Comparison of ENCODE assay signal across 9 mouse cellular contexts in the genomic region with DNA sequence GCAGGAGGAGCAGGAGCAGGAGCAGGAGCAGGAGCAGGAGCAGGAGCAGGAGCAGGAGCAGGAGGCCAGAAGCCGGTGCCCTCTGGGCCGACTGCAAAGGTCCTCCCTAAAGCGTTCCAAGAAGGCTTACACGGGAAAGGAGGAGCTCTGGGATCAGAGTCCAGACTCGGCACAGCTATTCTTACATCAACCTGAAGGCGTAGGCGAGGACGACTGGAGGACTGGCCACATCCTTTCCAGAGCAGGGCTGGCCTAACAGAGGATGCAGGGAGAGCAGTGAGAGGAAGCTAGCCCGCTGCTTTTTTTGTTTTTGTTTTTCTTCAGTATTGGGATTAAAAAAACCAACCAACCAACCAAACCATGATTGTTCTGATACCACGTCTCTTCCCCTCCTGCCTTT.
DNase-seq lines count a peak whose midpoint lies in the region; TF ChIP-seq lines count a peak whose summit lies in the region.
"Had no signal": no experiment of that assay in that cellular context is flagged by ENCODE, and none has a peak within 500 bp of the region (broad histone marks: within the 10 kb centered on the region; RNA-seq: fewer than 3 reads in every experiment).

No protein-coding gene starts in this region.

- H3K36me3 ChIP-seq in kidney, adult 2 months (ENCODE audit: control insufficient read depth, insufficient read depth, low read length) = no peaks in the 10 kb centered on the region

- no peaks in the 10 kb centered on the region for H3K27me3 ChIP-seq in kidney, adult 2 months (replicated peaks; ENCODE audit: control insufficient read depth, insufficient read depth, low read length)

- 50% methylated on average over 10 of the region's 10 CpGs for WGBS in kidney, adult 2 months

- no peak; the same call in 1 of the 2 replicates for TF ChIP-seq CTCF in kidney, adult 2 months (conservative IDR thresholded peaks at IDR 0.05; ENCODE audit: insufficient read depth, insufficient read length, low read depth, low read length)

- TF ChIP-seq POLR2A in kidney, adult 2 months (IDR thresholded peaks at IDR 0.05; ENCODE audit: low read depth, low read length) = no peak

- peak; percentile 51 for DNase-seq in adrenal gland, adult 2 months
- DNase-seq in adrenal gland, adult 18-20 months (ENCODE audit: low spot score in 2 of 2) = no peak
- DNase-seq in heart, adult 9 months (ENCODE audit: low spot score in 2 of 2) = peak; percentile 58 to 83
- DNase-seq in kidney, adult 2 months = peak; percentile 93
- DNase-seq in lung, postnatal 14 days = peak; percentile 49
- DNase-seq in cerebellum, adult 18-20 months = no peak
- no peak for DNase-seq in adipocyte (ENCODE audit: low spot score)
- no peak for DNase-seq in layer of hippocampus, postnatal 36 days
- DNase-seq: right cerebral cortex, adult 18-20 months had no signal

- H3K4me1 ChIP-seq in kidney, adult 2 months (ENCODE audit: control insufficient read depth, insufficient read depth, low read length) = peaks cover 13% of the 10 kb centered on the region

- H3K27ac ChIP-seq in kidney, adult 2 months (ENCODE audit: insufficient read depth, low read depth, low read length) = peak overlapping the region; percentile 72

- no peak overlapping the region for H3K4me3 ChIP-seq in kidney, adult 2 months (ENCODE audit: insufficient read depth, low read depth, low read length)

Comparison
In these comparisons a context has a peak if more than half of its experiments do, and no peak if none do; other contexts are left out.
1. DNase-seq: peak in adrenal gland, adult 2 months (single experiment), heart, adult 9 months (2 of 2), kidney, adult 2 months (single experiment) and lung, postnatal 14 days (single experiment); none in adrenal gland, adult 18-20 months (0 of 2), cerebellum, adult 18-20 months (0 of 2), adipocyte (single experiment) and layer of hippocampus, postnatal 36 days (0 of 2).